Mouse (Mus musculus): ENCODE data around the gene Sh3rf3.

DNA sequence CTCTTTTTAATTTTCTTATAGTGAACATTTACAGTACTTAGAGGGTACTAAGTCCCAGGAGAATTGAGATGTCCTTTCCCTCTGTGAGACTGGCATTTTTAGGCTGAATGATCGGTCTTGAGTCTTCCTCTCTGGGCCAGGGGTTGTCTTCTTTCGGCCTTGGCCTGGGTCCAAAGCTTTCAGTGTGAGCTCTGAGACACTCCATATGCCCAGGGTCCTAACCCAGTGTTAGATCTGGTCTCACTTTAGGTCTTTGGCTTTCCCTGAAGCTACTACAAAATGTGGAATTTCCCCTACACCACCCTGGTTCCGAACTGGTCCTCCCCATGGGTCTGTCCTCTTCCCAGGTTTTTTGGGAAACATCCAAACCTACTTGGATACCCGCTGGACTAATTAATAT lies 155.1 kb downstream of the Sh3rf3 start:
- no peak for TF ChIP-seq CTCF (IDR thresholded peaks at IDR 0.05; ENCODE audit: borderline replicate concordance, insufficient read depth, low read length)
- TF ChIP-seq POLR2A (IDR thresholded peaks at IDR 0.05; ENCODE audit: low read depth, low read length): no peak
